Mouse (Mus musculus) kidney, embryonic 15.5 days (tissue): ENCODE measurements around the gene Cdk5rap3. TPM values are rescaled to one million over a fixed set of nuclear protein-coding genes. Genes with fewer than 3 reads are reported as not detected.

Experiments
- ATAC-seq: fragments of 200-750 bp; cut with Nextera tagmentation; replicated peaks from 2 replicates; pipeline ENCODE4 v1.8.0; 2017; ENCODE audit warnings: moderate TSS enrichment; ENCODE audit not compliant: low FRiP score
- H3K27ac ChIP-seq: fragments of 300-500 bp; sonication (generic); 2 replicates; pipeline ENCODE4 v1.5.1; 2015; ENCODE audit warnings: mild to moderate bottlenecking, inconsistent platforms
- H3K27me3 ChIP-seq: fragments of 300-500 bp; sonication (generic); 2 replicates; pipeline ENCODE4 v1.6.1; 2015; ENCODE audit warnings: inconsistent platforms
- H3K36me3 ChIP-seq: fragments of 300-500 bp; sonication (generic); 2 replicates; pipeline ENCODE4 v1.6.1; 2015; ENCODE audit warnings: inconsistent platforms
- H3K4me1 ChIP-seq: fragments of 300-500 bp; sonication (generic); 2 replicates; pipeline ENCODE4 v1.6.1; 2015; ENCODE audit warnings: inconsistent platforms
- H3K4me2 ChIP-seq: fragments of 300-500 bp; sonication (generic); 2 replicates; pipeline ENCODE4 v1.6.1; 2015; ENCODE audit warnings: moderate library complexity, mild to moderate bottlenecking, inconsistent platforms
- H3K4me3 ChIP-seq: fragments of 300-500 bp; sonication (generic); replicated peaks from 2 replicates; pipeline ENCODE4 v1.5.1; 2015; ENCODE audit warnings: mild to moderate bottlenecking, inconsistent platforms
- H3K9ac ChIP-seq: fragments of 300-500 bp; sonication (generic); 2 replicates; pipeline ENCODE4 v1.6.1; 2015; ENCODE audit warnings: mild to moderate bottlenecking, inconsistent platforms
- H3K9me3 ChIP-seq: fragments of 300-500 bp; sonication (generic); replicated peaks from 2 replicates; pipeline ENCODE4 v1.6.1; 2016; ENCODE audit warnings: inconsistent platforms
- WGBS: fragments of 180-500 bp; shearing (Covaris S2); methylation state at CpG from one replicate; pipeline ENCODE4 v1.1.7; 2015; ENCODE audit warnings: mixed read lengths; 5-methylcytosine and 5-hydroxymethylcytosine counted together
- polyA plus RNA-seq: library from polyadenylated mRNA; unstranded; fragments of >200 nt; fragmentation: Nextera tagmentation; extraction: Ambion mirVana; gene quantifications from 2 replicates; pipeline ENCODE4 v1.2.1, GENCODE M21; 2015

The Cdk5rap3 gene
- polyA plus RNA-seq, 1 experiment from 2014 or later = 79.5 TPM

- ATAC-seq = peak; percentile 96
- Histone ChIP-seq H3K27me3 (no peaks in the 10 kb centered on the region), H3K4me3 (peak within 1 kb of the TSS; percentile 66), H3K4me2 (peak within 1 kb of the TSS; percentile 97), H3K9me3 (no peaks in the 10 kb centered on the region), H3K36me3 (no peaks in the 10 kb centered on the region), H3K4me1 (peaks cover 20% of the 10 kb centered on the region), H3K27ac (peak within 1 kb of the TSS; percentile 64), H3K9ac (peak within 1 kb of the TSS; percentile 59)
- WGBS = under 1% methylated on average over 29 of the region's 29 CpGs
Observed at GRCm38 (mm10) chr11:96943746-96944304, 27.5 kb upstream of the Cdk5rap3 start, which contains the start of gene Pnpo. Gene Pnpo, minus strand, starts transcription at chr11:96943986.

- no peak overlapping the region for H3K27ac ChIP-seq
- peaks cover 32% of the 10 kb centered on the region for H3K4me1 ChIP-seq
- H3K27me3 ChIP-seq = no peaks in the 10 kb centered on the region
- ATAC-seq = no peak
- WGBS = 77% methylated on average over 6 of the region's 6 CpGs
- H3K9me3 ChIP-seq = no peaks in the 10 kb centered on the region
- H3K4me3 ChIP-seq = no peak overlapping the region
- no peak overlapping the region for H3K4me2 ChIP-seq
- no peak overlapping the region for H3K9ac ChIP-seq
- no peaks in the 10 kb centered on the region for H3K36me3 ChIP-seq
Observed at GRCm38 (mm10) chr11:96941989-96942590, 25.8 kb upstream of the Cdk5rap3 start.

DNA sequence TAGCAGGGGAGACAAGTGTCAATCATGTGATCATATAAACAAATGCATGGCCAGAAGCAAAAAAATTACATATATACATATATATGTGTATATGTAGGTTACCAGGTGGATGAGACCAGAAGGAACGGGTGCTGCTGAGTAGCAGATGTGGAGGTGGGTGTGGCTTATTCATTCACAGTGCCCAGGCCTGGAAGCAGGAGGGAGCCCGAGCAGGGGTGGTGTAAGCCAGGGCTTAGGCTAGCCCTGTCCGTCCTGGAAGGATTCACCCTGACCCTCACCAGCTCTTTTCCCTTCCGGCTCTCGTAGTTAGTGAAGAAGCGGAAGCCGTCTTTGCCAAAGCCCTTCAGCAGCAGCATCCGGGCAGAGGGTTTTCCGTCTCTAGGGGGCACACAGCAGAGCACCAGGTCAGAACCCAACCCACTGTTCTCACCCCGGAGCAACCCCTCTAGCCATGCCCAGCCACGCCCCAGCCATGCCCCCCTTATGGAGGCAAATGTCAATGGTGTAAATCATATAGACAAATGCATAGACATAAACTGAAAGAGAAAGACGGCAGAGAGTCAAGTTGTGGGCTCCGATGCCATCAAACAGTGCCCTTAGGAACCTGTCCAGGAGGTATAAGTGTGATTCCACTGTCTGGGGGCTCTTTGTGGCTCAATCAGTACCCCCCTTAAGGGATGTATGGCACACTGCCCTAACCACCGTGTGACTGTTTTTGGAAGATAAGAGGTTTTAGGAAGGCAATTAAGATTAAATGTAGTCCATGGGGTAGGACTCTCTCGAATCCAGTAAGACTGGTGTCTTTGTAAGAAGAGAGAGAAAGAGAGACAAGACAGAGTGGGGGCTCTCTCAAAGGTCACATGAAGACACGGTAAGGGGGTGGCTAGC is 24.5 kb upstream of the Cdk5rap3 start:
- Histone ChIP-seq H3K9ac (no peak overlapping the region), H3K36me3 (no peaks in the 10 kb centered on the region), H3K4me2 (no peak overlapping the region), H3K4me3 (no peak overlapping the region), H3K9me3 (no peaks in the 10 kb centered on the region), H3K27ac (no peak overlapping the region), H3K27me3 (no peaks in the 10 kb centered on the region), H3K4me1 (peaks cover 32% of the 10 kb centered on the region)
- ATAC-seq = no peak
- WGBS = 73% methylated on average over 16 of the region's 16 CpGs

GRCm38 (mm10) chr11:96938426-96938800 is 22.1 kb upstream of the Cdk5rap3 start:
- no peak overlapping the region for H3K4me2 ChIP-seq
- H3K27me3 ChIP-seq = no peaks in the 10 kb centered on the region
- 76% methylated on average over 6 of the region's 6 CpGs for WGBS
- no peaks in the 10 kb centered on the region for H3K9me3 ChIP-seq
- no peak overlapping the region for H3K9ac ChIP-seq
- ATAC-seq = no peak
- H3K27ac ChIP-seq = peak overlapping the region; percentile 83
- no peak overlapping the region for H3K4me3 ChIP-seq
- H3K4me1 ChIP-seq = peaks cover 33% of the 10 kb centered on the region
- peaks cover 5% of the 10 kb centered on the region for H3K36me3 ChIP-seq

DNA sequence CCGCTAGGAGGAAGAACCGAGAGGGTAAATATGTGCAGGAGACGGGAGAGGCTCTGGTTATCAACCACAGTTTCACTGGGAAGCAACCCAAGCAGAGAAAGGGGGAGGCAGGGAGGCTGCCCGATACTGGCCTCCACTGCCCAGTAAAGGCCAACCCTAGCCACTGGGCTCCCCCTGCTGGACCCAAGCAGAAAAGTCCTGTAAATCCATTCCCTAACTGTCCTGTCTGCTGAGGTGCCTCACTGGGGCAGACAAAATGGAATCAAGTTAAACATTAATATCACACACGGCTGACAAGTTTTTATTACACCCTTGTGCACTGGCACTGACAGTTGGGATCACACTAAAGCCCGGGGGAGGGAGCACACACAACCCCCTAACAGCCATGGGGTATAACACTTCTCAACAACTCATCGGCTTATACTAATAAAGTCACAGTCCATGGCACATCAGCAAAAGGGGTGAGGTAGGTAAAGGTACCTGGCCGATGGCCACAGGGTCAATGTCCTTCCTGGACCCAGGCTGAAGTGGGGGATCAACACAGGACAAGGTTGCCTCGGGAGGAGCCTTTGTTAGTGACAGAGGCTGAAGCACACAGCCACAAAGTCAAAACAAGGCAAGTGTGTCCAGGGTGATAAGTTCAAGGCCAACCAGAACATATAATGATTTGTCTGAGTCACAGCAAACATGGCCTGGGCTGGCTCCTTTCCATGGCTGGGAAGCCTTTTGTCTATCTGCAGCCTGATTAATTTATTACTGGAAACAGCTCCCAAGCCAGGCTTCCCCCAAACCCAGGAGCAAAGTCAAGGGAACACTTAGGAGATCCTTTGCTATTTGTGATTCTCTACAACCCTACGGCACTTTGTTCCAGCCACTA is 21.5 kb upstream of the Cdk5rap3 start:
- WGBS = 39% methylated on average over 10 of the region's 10 CpGs

DNA sequence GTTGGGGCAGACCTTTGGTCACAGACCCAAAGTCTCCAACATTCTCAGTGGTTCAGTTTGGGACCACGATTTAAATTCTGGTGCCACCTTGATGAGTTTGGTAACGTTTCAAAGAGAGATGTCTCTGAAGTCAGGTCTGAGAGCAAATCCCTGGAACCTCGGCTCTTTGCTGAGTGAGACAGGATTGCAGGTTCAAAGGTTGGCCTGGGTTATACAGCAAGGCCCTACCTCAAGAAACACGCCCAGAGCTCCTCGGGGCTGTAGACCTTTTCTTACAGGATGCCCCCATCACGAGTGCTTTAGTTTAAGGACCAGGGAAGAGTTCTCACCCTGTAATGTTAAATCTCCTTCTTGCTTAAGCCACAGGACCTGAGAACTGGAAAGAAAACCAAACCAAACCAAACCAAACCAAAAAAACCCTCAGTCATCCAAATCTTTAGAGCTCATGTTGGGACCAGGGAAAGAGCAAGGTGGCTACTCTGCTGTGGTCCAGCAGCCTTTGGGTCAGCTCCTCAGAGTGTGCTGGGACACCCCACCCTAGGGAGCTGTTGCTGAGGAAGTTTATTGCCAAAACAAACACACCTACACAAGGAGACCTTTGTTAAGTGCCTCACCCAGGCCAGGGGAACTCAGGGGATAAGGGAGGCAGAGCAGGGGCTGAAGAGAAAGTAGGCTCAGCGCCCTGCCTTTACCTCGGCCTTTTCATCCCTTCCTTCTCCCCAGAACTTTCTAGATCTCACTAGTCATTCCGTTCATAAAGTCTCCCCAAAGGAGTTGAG is 19.8 kb upstream of the Cdk5rap3 start:
- Histone ChIP-seq H3K4me2 (no peak overlapping the region), H3K4me3 (no peak overlapping the region), H3K4me1 (peaks cover 43% of the 10 kb centered on the region), H3K36me3 (peaks cover 5% of the 10 kb centered on the region), H3K9ac (no peak overlapping the region), H3K27ac (peak overlapping the region; percentile 75; the same call in 1 of the 2 replicates), H3K9me3 (no peaks in the 10 kb centered on the region), H3K27me3 (no peaks in the 10 kb centered on the region)
- no peak for ATAC-seq
- WGBS = 81% methylated on average over 9 of the region's 9 CpGs

More for the DNA sequence above, 21.5 kb upstream of the Cdk5rap3 start:
- H3K27me3 ChIP-seq = no peaks in the 10 kb centered on the region
- H3K27ac ChIP-seq = peak overlapping the region; percentile 83
- H3K4me2 ChIP-seq = no peak overlapping the region
- peak; percentile 75 for ATAC-seq
- H3K36me3 ChIP-seq = peaks cover 5% of the 10 kb centered on the region
- peaks cover 36% of the 10 kb centered on the region for H3K4me1 ChIP-seq
- H3K4me3 ChIP-seq = no peak overlapping the region
- no peak overlapping the region for H3K9ac ChIP-seq
- H3K9me3 ChIP-seq = no peaks in the 10 kb centered on the region

DNA sequence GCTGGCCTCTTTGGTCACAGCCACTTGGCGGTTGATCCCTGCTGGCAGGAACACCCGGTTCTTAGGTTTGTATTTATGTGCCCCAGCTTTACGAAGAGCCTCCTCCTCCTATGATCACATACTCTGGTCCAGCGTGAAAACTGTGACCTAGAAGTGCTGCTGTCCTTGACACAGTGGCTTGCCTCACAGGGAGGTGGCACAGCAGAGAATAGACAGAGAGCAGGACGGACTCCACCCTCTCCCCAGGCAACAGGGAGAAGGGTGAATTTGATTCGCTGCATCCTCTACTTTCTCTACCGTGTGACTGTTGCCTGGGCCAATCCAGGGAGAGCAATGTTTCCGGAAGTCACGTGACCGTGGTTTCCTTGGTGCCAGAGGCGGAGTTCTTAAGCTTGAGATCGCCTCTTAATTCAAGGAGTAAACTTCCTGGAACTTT is 18.6 kb upstream of the Cdk5rap3 start:
- H3K4me3 ChIP-seq = peak overlapping the region; percentile 21
- peak overlapping the region; percentile 75 for H3K27ac ChIP-seq

GRCm38 (mm10) chr11:96933562-96934276 is 17.4 kb upstream of the Cdk5rap3 start:
- no peak overlapping the region for H3K9ac ChIP-seq
- H3K4me1 ChIP-seq = peaks cover 56% of the 10 kb centered on the region
- 85% methylated on average over 13 of the region's 13 CpGs for WGBS
- H3K27me3 ChIP-seq = peaks cover 10% of the 10 kb centered on the region; the same call in 1 of the 2 replicates
- ATAC-seq = no peak
- peak overlapping the region; percentile 46 for H3K27ac ChIP-seq
- H3K9me3 ChIP-seq = no peaks in the 10 kb centered on the region
- H3K4me3 ChIP-seq = no peak overlapping the region
- H3K4me2 ChIP-seq = no peak overlapping the region
- H3K36me3 ChIP-seq = peaks cover 5% of the 10 kb centered on the region

More for the DNA sequence above, 18.6 kb upstream of the Cdk5rap3 start:
- peaks cover 46% of the 10 kb centered on the region for H3K4me1 ChIP-seq
- H3K9me3 ChIP-seq = no peaks in the 10 kb centered on the region
- ATAC-seq = peak; percentile 85
- no peak overlapping the region for H3K9ac ChIP-seq
- 22% methylated on average over 12 of the region's 12 CpGs for WGBS
- peaks cover 5% of the 10 kb centered on the region for H3K36me3 ChIP-seq
- peak overlapping the region; percentile 46 for H3K4me2 ChIP-seq
- 0 out of 2 replicates have a peak, but pooled peaks cover under 1% of the 10 kb centered on the region for H3K27me3 ChIP-seq

DNA sequence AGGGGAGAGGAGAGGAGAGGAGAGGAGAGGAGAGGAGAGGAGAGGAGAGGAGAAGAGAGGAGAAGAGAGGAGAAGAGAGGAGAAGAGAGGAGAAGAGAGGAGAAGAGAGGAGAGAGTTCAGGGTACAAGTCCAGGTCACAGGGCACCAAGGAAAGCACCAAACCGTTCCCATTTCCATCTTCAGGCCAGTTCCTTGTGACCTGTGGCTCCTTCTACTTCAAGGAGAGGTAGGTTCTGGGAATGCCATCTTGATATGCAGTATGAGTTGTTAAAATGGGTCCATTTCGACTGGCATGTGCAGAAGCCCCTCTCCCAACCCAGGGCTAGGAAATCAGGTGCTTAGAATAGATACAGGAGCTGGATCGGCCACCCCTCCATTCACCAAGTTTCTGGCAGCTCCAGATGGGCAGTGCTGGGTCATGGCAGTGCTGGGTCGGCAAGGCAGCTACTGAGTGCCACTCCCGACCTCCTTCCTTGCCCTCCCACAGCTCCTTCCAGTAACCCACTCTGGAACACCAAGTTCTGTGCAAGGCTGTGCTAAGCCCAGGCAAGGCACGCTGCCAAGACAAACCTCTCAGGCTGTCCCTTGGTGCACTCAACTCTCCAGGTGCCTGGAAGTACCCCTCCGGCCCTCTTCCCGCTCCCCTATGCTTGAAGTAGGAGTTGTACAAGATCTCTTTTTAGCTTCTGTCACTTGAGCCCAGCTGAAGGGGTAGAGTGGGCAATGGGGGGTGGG is 15.2 kb upstream of the Cdk5rap3 start:
- Histone ChIP-seq H3K9me3 (no peaks in the 10 kb centered on the region), H3K36me3 (peaks cover 5% of the 10 kb centered on the region), H3K27me3 (peaks cover 12% of the 10 kb centered on the region; the same call in 1 of the 2 replicates), H3K27ac (peak overlapping the region; percentile 58), H3K4me1 (peaks cover 54% of the 10 kb centered on the region), H3K9ac (0 out of 2 replicates have a peak overlapping the region, but pooled peaks have one; percentile 14), H3K4me3 (peak overlapping the region; percentile 18; the same call in 1 of the 2 replicates), H3K4me2 (peak overlapping the region; percentile 39)
- WGBS = 49% methylated on average over 8 of the region's 8 CpGs
- no peak for ATAC-seq
